ENCODE assay signal across 11 mouse cellular contexts in the genomic region with DNA sequence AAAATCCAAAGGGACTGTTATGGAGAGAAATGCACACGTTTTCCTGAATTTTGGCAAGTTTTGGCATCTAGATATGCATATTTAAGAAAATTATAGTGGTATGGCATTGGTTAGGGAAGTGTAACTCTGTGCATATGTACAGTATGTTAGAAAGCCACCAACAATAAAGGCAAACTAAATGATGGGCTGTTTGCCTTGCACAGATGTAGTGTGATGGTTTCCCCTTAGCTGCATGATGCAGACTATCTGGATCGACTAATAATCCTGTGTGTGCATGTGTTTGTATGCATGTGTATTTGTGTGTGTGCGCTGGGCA.
"Had no signal": no experiment of that assay in that cellular context is flagged by ENCODE, and none has a peak within 500 bp of the region (broad histone marks: within the 10 kb centered on the region; RNA-seq: fewer than 3 reads in every experiment).

No protein-coding gene starts in this region.

- H3K4me1 ChIP-seq: kidney, embryonic 15.5 days; liver, embryonic 13.5 days had no signal

- H3K4me3 ChIP-seq: kidney, embryonic 15.5 days; liver, embryonic 13.5 days had no signal

- H3K9ac ChIP-seq: kidney, embryonic 15.5 days; liver, embryonic 13.5 days had no signal

- H3K27ac ChIP-seq: kidney, embryonic 15.5 days; liver, embryonic 13.5 days had no signal

- H3K36me3 ChIP-seq: liver, embryonic 13.5 days had no signal

- H3K27me3 ChIP-seq: kidney, embryonic 15.5 days; liver, embryonic 13.5 days had no signal

- DNase-seq: kidney, adult 8-10 months; liver; liver, embryonic 13.5 days; lung, adult 2 months; lung, postnatal 14 days; lung, postnatal 4 days; midbrain, embryonic 14.5 days; thymus, adult 18-20 months; thymus, postnatal 36 days had no signal

- H3K4me2 ChIP-seq: kidney, embryonic 15.5 days; liver, embryonic 13.5 days; midbrain, embryonic 11.5 days had no signal

- H3K9me3 ChIP-seq: kidney, embryonic 15.5 days; liver, embryonic 13.5 days had no signal
